Mouse (Mus musculus): ENCODE data around the gene 1700037H04Rik. TPM values are rescaled to one million over a fixed set of nuclear protein-coding genes. Genes with fewer than 3 reads are reported as not detected.

The 1700037H04Rik gene
- polyA plus RNA-seq, 1 experiment from 2014 or later: 91.1 TPM

DNA sequence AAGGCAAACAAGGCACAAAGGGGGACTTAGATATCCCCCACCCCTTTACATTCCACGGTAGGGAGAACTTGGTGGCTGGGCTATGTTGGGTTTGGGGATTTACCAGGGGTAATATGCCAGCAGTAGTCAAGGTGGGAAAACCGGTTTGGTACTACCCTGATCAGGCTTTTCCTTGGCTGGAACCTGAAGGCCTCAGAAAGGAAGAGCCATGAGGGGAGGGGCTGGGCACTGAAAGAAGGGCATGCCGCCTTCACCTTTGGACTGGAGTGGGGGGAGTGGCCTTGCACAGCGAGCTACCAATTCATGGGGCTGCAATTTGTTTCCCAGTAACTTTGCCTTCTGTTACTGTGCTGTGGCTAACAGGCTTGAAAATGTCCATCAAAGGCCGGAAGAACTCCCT lies 16.6 kb upstream of the 1700037H04Rik start:
- H3K4me2 ChIP-seq: peak overlapping the region; percentile 92
- H3K27ac ChIP-seq: peak overlapping the region; percentile 76
- 58% methylated on average over 5 of the region's 5 CpGs for WGBS
- H3K9me3 ChIP-seq (replicated peaks): no peaks in the 10 kb centered on the region
- H3K9ac ChIP-seq: no peak overlapping the region; the same call in 1 of the 2 replicates
- peaks cover 60% of the 10 kb centered on the region for H3K4me1 ChIP-seq
- ATAC-seq (replicated peaks; ENCODE audit: low FRiP score): peak; percentile 15; the same call in 1 of the 2 replicates
- peak overlapping the region; percentile 5; the same call in 1 of the 2 replicates for H3K4me3 ChIP-seq (replicated peaks)
- H3K36me3 ChIP-seq: 0 out of 2 replicates have a peak, but pooled peaks cover 10% of the 10 kb centered on the region
- peaks cover 28% of the 10 kb centered on the region for H3K27me3 ChIP-seq

DNA sequence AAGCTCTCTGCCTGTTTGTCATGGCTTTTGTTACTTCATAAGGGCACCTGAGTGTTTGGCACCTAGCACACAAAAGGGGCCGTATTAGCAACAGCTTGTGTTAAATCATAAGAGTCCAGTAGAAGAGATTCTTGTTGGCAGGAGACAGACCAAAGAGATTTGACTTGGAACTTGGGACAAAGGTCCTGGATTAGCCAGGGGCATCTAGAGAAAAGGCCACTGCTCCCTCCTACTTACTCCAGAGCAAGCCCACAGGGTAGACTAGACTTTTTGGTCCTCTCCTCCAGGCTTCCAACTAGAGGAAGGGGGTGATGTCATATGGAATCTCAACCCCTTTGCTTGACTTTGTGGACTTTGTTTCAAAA lies 16.0 kb upstream of the 1700037H04Rik start:
- Histone ChIP-seq H3K9ac (no peak overlapping the region), H3K4me1 (peaks cover 65% of the 10 kb centered on the region)
- 94% methylated on average over 1 of the region's 1 CpGs for WGBS

DNA sequence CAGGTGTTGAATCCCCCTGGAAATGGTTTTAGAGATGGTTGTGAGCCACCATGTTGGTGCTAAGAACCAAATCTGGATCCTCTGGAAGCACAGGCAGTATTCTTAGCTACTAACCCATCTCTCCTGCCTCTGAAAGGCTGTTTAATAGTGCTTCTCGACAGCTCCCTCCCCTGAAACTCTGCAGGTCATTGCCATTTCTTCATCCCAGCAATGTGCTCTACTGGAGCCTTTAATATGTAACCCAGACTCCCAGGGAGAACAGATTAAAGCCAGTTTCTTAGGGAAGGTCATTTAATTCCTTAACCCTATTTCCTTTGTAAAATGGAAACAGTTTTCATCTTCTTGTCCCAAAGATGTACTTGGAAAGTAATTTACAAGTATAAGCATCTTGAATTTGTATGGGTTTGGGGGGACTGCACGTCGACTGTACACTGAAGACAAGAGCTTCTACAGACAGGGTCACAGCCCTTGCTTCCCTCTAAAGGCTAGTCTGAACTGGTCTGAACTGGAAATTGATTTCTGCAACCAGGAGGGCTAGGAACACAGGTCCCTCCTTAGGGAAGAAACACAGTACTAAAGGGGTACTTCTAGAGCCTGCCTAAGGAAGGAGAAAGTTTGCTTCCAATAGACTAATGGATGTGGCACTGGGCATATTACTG lies 15.5 kb upstream of the 1700037H04Rik start:
- H3K27ac ChIP-seq: peak overlapping the region; percentile 76
- WGBS: 72% methylated on average over 3 of the region's 3 CpGs
- H3K4me2 ChIP-seq: 0 out of 2 replicates have a peak overlapping the region, but pooled peaks have one; percentile 92
- no peak overlapping the region for H3K9ac ChIP-seq
- H3K9me3 ChIP-seq (replicated peaks): no peaks in the 10 kb centered on the region
- no peak overlapping the region for H3K4me3 ChIP-seq (replicated peaks)
- H3K4me1 ChIP-seq: peaks cover 68% of the 10 kb centered on the region
- H3K27me3 ChIP-seq: peaks cover 38% of the 10 kb centered on the region
- H3K36me3 ChIP-seq: 0 out of 2 replicates have a peak, but pooled peaks cover 10% of the 10 kb centered on the region
- ATAC-seq (replicated peaks; ENCODE audit: low FRiP score): no peak

More for the DNA sequence above, 16.0 kb upstream of the 1700037H04Rik start:
- peak overlapping the region; percentile 76 for H3K27ac ChIP-seq
- H3K36me3 ChIP-seq: 0 out of 2 replicates have a peak, but pooled peaks cover 10% of the 10 kb centered on the region
- H3K9me3 ChIP-seq (replicated peaks): no peaks in the 10 kb centered on the region
- no peak for ATAC-seq (replicated peaks; ENCODE audit: low FRiP score)
- no peak overlapping the region for H3K4me3 ChIP-seq (replicated peaks)
- H3K4me2 ChIP-seq: peak overlapping the region; percentile 92
- peaks cover 33% of the 10 kb centered on the region for H3K27me3 ChIP-seq

DNA sequence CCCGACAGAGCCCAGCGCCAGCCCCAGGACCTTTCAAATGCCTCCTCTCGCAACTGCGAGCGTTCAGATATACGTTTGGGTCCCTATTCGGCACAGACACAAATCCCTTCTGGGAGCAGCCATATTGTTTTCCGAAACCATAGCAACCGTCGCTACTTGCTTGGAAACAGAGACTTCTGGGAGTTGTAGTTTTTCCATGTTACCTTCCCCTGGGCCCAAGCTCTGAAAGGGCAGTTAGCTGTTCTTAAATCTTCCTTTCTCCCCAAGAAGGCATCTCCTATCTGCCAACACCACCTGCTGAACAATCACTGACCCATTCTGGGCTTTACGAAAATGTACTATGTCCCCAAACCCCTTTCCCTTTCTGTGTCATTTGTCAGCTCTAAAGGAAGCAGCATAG lies 14.8 kb upstream of the 1700037H04Rik start:
- 0 out of 2 replicates have a peak, but pooled peaks have one; percentile 19 for ATAC-seq (replicated peaks; ENCODE audit: low FRiP score)

DNA sequence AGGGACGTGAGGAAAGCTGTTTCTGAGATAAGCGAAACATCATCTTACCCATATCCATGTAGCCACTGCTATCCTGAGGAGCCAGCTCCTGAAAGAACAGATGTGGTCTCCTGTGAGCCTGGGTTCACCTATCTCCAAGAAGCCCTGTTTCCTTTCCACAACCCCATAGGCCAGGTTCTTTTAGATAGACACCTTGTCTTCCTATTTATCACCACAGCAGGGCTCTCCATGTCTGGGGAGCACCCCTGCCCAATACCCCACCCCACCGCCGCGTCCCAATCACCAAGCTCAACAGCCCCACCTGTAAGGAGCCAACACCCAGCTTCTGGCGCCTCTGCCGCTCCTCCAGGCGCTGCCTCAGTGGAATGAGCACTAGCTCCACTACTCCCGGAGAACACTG lies 12.4 kb upstream of the 1700037H04Rik start:
- H3K9me3 ChIP-seq (replicated peaks): no peaks in the 10 kb centered on the region
- WGBS: 48% methylated on average over 9 of the region's 9 CpGs

More for the DNA sequence above, 14.8 kb upstream of the 1700037H04Rik start:
- peak overlapping the region; percentile 72 for H3K4me2 ChIP-seq
- H3K9me3 ChIP-seq (replicated peaks): no peaks in the 10 kb centered on the region
- H3K9ac ChIP-seq: no peak overlapping the region
- H3K36me3 ChIP-seq: 0 out of 2 replicates have a peak, but pooled peaks cover 10% of the 10 kb centered on the region
- H3K27ac ChIP-seq: 0 out of 2 replicates have a peak overlapping the region, but pooled peaks have one; percentile 76
- peaks cover 41% of the 10 kb centered on the region for H3K27me3 ChIP-seq
- WGBS: 6% methylated on average over 11 of the region's 11 CpGs
- peaks cover 69% of the 10 kb centered on the region for H3K4me1 ChIP-seq
- H3K4me3 ChIP-seq (replicated peaks): peak overlapping the region; percentile 42

DNA sequence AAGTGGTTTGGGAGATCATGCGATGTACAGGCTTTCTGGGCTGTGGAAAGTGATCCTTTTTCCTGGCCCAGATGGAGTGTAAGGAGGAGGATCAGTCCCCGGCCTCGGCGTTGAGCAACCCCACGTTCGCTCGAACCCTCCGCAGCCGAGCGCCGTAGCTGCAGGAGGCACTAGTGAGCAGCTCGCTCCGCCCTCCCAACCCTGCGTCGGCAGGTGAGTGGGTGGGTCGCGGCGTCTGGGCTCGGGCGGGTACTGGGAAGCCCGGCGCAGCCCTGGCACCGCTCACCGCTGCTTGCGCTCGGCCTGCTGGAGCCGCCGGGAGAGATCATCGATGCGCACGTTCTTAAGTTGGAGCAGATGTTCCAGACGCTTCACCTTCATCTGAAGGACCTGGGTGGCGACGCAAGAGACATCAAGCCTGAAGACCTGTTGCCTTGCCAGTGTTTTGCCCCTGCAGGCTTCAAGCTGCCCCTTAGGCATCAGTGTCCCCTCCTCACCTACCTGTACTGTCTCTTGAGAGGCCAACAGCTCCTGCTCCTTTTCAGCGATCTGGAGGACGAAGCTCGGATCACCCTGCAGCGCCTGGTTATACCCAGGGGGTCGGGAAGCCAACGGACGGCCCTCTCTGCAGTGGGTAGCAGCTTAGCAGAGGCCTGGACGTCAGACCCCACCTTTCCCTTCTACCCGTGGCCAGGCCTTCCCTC lies 11.7 kb upstream of the 1700037H04Rik start:
- Histone ChIP-seq H3K27me3 (peaks cover 41% of the 10 kb centered on the region), H3K36me3 (0 out of 2 replicates have a peak, but pooled peaks cover 3% of the 10 kb centered on the region), H3K4me2 (peak overlapping the region; percentile 61), H3K9me3 (replicated peaks) (no peaks in the 10 kb centered on the region), H3K4me1 (peaks cover 44% of the 10 kb centered on the region), H3K9ac (peak overlapping the region; percentile 28; the same call in 1 of the 2 replicates), H3K4me3 (replicated peaks) (peak overlapping the region; percentile 37), H3K27ac (no peak overlapping the region)
- 4% methylated on average over 43 of the region's 43 CpGs for WGBS
- ATAC-seq (replicated peaks; ENCODE audit: low FRiP score): no peak

More for the DNA sequence above, 12.4 kb upstream of the 1700037H04Rik start:
- Histone ChIP-seq H3K4me1 (peaks cover 52% of the 10 kb centered on the region), H3K4me3 (replicated peaks) (no peak overlapping the region), H3K36me3 (0 out of 2 replicates have a peak, but pooled peaks cover 9% of the 10 kb centered on the region), H3K4me2 (no peak overlapping the region), H3K9ac (no peak overlapping the region), H3K27ac (no peak overlapping the region), H3K27me3 (peaks cover 41% of the 10 kb centered on the region)
- ATAC-seq (replicated peaks; ENCODE audit: low FRiP score): no peak

DNA sequence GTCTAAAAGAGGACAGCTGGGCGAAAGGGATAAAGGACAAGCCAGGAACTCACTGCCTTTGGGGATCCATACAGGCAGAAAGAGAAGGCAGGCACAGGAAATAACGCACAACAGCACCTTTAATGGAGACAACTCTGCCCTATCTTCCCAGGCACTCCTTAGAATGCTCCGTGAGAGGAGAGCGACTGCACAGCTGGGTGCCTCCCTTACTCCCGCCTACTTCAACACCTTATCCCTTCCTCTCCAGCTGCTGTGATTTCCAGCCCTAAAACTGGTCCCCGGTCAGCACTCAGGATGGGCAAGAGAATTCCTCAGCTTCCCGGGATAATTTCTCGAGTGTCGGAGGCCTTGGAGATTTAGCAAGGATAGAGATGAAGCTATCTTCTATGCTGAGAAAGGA lies 11.1 kb upstream of the 1700037H04Rik start:
- Histone ChIP-seq H3K36me3 (0 out of 2 replicates have a peak, but pooled peaks cover 3% of the 10 kb centered on the region), H3K4me3 (replicated peaks) (peak overlapping the region; percentile 37), H3K9ac (peak overlapping the region; percentile 28; the same call in 1 of the 2 replicates), H3K4me1 (peaks cover 38% of the 10 kb centered on the region), H3K4me2 (peak overlapping the region; percentile 61), H3K27me3 (peaks cover 41% of the 10 kb centered on the region), H3K27ac (no peak overlapping the region), H3K9me3 (replicated peaks) (no peaks in the 10 kb centered on the region)
- no peak for ATAC-seq (replicated peaks; ENCODE audit: low FRiP score)
- WGBS: 13% methylated on average over 9 of the region's 9 CpGs

DNA sequence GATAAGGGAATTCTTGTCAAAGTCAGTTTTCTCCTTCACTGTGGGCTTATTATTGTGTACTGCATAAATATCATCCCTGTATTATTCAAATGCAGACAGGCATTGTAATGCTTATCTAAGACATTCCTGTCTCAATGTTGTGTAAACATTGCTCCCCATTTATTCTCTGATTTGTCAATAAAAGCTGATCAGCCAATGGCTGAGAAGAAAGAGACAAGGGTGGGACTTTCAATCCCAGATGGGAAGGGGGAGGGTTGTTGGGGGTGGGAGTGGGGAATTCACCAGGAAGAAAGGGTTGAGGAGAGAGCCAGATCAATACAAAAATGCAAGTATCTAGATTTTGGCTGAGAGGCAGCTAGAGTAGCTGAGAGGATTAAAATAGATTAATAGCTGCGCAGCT lies 9.0 kb upstream of the 1700037H04Rik start:
- Histone ChIP-seq H3K36me3 (no peaks in the 10 kb centered on the region), H3K4me3 (replicated peaks) (no peak overlapping the region), H3K27ac (no peak overlapping the region), H3K9me3 (replicated peaks) (no peaks in the 10 kb centered on the region), H3K9ac (no peak overlapping the region), H3K4me2 (no peak overlapping the region), H3K4me1 (peaks cover 20% of the 10 kb centered on the region), H3K27me3 (peaks cover 37% of the 10 kb centered on the region)
- no peak for ATAC-seq (replicated peaks; ENCODE audit: low FRiP score)
- WGBS: 82% methylated on average over 1 of the region's 1 CpGs

DNA sequence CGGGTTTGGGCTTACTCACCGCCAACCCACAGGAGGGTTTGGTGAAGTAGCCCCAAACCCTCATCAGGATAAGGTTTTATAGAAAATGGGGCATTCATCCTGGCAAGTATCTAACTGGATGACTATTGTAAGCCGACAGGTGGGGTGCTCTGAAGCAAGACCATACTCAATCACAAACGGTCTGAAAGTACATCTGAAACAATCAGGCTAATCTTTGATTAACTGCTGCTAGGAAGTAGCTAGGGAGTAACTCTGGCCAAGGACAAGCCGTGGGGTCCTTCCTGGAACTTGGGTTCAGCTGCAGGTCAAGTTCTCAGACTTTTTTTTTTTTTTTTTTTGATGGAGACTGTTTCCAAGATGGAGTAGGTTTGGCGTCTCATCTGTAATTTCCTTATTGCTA lies 8.1 kb upstream of the 1700037H04Rik start:
- Histone ChIP-seq H3K4me2 (no peak overlapping the region), H3K27ac (no peak overlapping the region), H3K4me3 (replicated peaks) (no peak overlapping the region), H3K4me1 (peaks cover 19% of the 10 kb centered on the region), H3K27me3 (peaks cover 28% of the 10 kb centered on the region), H3K9ac (no peak overlapping the region), H3K9me3 (replicated peaks) (no peaks in the 10 kb centered on the region), H3K36me3 (no peaks in the 10 kb centered on the region)
- WGBS: 64% methylated on average over 6 of the region's 6 CpGs
- no peak for ATAC-seq (replicated peaks; ENCODE audit: low FRiP score)

DNA sequence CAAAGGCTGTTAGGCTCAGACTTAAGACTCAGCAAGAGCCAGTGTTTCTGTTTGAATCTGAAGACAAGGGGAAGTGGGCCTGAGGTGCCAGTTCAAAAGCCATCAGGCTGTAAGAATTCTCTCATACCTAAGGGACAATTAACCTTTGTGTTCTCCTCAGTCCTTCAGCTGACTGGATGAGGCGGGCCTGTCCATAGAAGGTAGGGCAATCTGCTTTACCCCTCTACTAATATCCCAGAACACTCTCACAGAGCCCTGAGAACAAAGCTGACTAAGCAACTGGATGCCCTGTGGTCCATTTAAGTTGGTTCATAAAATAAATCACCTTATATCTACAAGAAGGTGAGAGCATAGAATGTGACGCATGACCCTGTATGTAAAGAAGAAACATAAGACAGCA lies 6.3 kb upstream of the 1700037H04Rik start:
- Histone ChIP-seq H3K9me3 (replicated peaks) (no peaks in the 10 kb centered on the region), H3K4me2 (no peak overlapping the region), H3K4me3 (replicated peaks) (no peak overlapping the region), H3K9ac (no peak overlapping the region), H3K27ac (no peak overlapping the region), H3K36me3 (no peaks in the 10 kb centered on the region), H3K27me3 (peaks cover 10% of the 10 kb centered on the region), H3K4me1 (peaks cover 12% of the 10 kb centered on the region)
- ATAC-seq (replicated peaks; ENCODE audit: low FRiP score): no peak
- 85% methylated on average over 2 of the region's 2 CpGs for WGBS

DNA sequence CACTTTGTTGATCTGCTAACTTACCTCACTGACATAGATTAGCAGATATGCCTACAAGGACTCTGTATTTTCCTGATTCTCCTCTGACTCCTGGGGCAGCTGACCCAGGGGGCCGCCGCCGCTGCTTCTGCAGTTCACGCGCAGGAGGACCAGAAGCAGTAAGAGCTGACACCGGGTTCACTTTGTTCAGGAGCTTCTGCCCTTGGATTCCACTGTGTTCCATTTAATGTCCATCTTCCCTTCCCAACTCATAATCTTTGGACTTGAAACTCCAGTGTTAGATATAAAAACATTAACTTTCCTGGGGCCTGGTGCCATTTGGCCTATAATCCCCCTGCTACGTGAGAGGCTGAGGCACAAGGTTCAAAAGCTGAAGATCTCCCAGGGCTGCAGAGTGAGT lies 4.0 kb upstream of the 1700037H04Rik start:
- peaks cover 13% of the 10 kb centered on the region for H3K4me1 ChIP-seq
- WGBS: 70% methylated on average over 7 of the region's 7 CpGs
- H3K27me3 ChIP-seq: no peaks in the 10 kb centered on the region; the same call in 1 of the 2 replicates
- H3K9me3 ChIP-seq (replicated peaks): no peaks in the 10 kb centered on the region
- H3K4me2 ChIP-seq: no peak overlapping the region
- no peak overlapping the region for H3K9ac ChIP-seq
- no peak for ATAC-seq (replicated peaks; ENCODE audit: low FRiP score)
- no peak overlapping the region for H3K4me3 ChIP-seq (replicated peaks)
- H3K27ac ChIP-seq: no peak overlapping the region
- H3K36me3 ChIP-seq: no peaks in the 10 kb centered on the region

DNA sequence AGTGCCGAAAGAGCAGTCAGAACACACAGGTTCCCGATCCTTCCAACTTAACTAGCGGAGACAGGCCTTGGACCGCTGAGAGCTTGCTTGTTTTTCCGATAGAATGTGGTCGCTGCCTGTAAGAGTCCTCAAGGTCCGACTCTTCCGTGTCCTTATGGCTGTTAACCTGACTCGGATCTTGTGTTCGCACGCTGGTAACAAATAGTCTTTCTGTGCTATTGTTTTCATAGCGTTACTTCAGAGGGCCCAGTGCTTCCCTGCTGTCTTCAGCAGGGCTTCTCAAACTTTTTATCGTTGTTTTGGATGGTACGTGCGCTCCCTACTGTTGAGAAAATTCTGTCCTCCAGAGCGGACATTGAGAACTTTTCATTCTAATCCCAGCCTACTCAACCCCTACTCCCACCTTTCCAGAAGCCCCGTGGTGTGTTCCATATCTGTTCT lies 810 bp upstream of the 1700037H04Rik start:
- peaks cover 23% of the 10 kb centered on the region for H3K4me1 ChIP-seq
- peak overlapping the region; percentile 90 for H3K4me2 ChIP-seq
- peak overlapping the region; percentile 77 for H3K4me3 ChIP-seq (replicated peaks)
- no peaks in the 10 kb centered on the region; the same call in 1 of the 2 replicates for H3K27me3 ChIP-seq
- H3K9me3 ChIP-seq (replicated peaks): no peaks in the 10 kb centered on the region
- H3K36me3 ChIP-seq: no peaks in the 10 kb centered on the region
- under 1% methylated on average over 17 of the region's 17 CpGs for WGBS
- peak overlapping the region; percentile 94 for H3K27ac ChIP-seq
- peak overlapping the region; percentile 82 for H3K9ac ChIP-seq
- no peak; the same call in 1 of the 2 replicates for ATAC-seq (replicated peaks; ENCODE audit: low FRiP score)

Measured in kidney, embryonic 15.5 days (tissue).